Mouse (Mus musculus): Measurements from ENCODE around the gene Gm10720.
"Not testable (repeated sequence)": the region's sequence is repeated elsewhere in the genome, so short reads cannot be mapped to it uniquely, and the experiment has no call there.

DNA sequence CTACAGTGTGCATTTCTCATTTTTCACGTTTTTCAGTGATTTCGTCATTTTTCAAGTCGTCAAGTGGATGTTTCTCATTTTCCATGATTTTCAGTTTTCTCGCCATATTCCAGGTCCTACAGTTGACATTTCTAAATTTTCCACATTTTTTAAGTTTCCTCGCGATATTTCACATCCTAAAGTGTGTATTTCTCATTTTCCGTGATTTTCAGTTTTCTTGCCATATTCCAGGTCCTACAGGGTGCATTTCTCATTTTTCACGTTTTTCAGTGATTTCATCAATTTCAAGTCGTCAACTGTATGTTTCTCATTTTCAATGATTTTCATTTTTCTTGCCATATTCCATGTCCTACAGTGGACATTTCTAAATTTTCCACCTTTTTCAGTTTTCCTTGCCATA is 1.7 kb downstream of the Gm10720 start, which contains the start of gene Gm10719:
- not testable (repeated sequence) for TF ChIP-seq CTCF (IDR thresholded peaks at IDR 0.05; ENCODE audit: borderline replicate concordance, insufficient read depth, low read length); POLR2A (IDR thresholded peaks at IDR 0.05; ENCODE audit: low read depth, low read length)

Measured in embryonic fibroblast, embryonic 13.5 days (primary cell).